Mouse (Mus musculus): Measurements from ENCODE around the gene Mkln1. TPM values are rescaled to one million over a fixed set of nuclear protein-coding genes. Genes with fewer than 3 reads are reported as not detected.

The Mkln1 gene
- polyA plus RNA-seq, 1 experiment from 2014 or later, result 210 TPM

GRCm38 (mm10) chr6:31523657-31524056, 125.1 kb downstream of the Mkln1 start:
- DNase-seq (ENCODE audit: low spot score), result no peak
- no peak overlapping the region for H3K4me3 ChIP-seq
- no peaks in the 10 kb centered on the region for H3K27me3 ChIP-seq (ENCODE audit: insufficient read depth, poor library complexity, severe bottlenecking)
- no peak overlapping the region for H3K27ac ChIP-seq
- H3K36me3 ChIP-seq, result peaks cover 75% of the 10 kb centered on the region
- H3K4me1 ChIP-seq, result peaks cover 7% of the 10 kb centered on the region; the same call in 1 of the 2 replicates
- WGBS, result 94% methylated on average over 4 of the region's 4 CpGs
- no peaks in the 10 kb centered on the region for H3K9me3 ChIP-seq

- no peak overlapping the region for H3K27ac ChIP-seq
- H3K4me3 ChIP-seq, result no peak overlapping the region
- 91% methylated on average over 13 of the region's 13 CpGs for WGBS
- no peaks in the 10 kb centered on the region for H3K9me3 ChIP-seq
- H3K4me1 ChIP-seq, result peaks cover 12% of the 10 kb centered on the region; the same call in 1 of the 2 replicates
- H3K27me3 ChIP-seq (ENCODE audit: insufficient read depth, poor library complexity, severe bottlenecking), result no peaks in the 10 kb centered on the region
- peaks cover 78% of the 10 kb centered on the region for H3K36me3 ChIP-seq
- DNase-seq (ENCODE audit: low spot score), result no peak
Measured at GRCm38 (mm10) chr6:31524121-31524520, 125.6 kb downstream of the Mkln1 start.

DNA sequence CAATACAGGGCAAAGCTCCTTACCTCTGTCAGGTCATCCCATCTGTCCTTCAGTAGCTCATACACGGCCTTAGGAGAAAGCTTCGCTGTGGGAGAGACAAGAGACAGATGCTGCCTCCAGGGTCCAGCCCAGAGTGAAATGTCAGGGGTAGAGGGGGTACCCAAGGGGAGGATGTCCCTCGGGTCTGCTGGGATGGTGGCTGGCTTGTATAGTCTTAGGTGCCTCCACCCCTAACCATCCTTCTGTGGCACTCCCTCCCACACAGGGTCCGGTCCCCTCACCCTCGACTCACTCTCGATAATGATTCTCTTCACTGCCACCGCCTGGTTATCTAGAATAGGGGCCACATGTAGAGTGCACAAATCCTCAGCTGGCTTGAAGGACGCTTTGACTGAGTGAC, 126.1 kb downstream of the Mkln1 start:
- DNase-seq (ENCODE audit: low spot score), result no peak

GRCm38 (mm10) chr6:31525231-31525900, 126.8 kb downstream of the Mkln1 start:
- DNase-seq (ENCODE audit: low spot score), result no peak
- WGBS, result 67% methylated on average over 6 of the region's 6 CpGs
- no peaks in the 10 kb centered on the region for H3K27me3 ChIP-seq (ENCODE audit: insufficient read depth, poor library complexity, severe bottlenecking)
- no peak overlapping the region for H3K4me3 ChIP-seq
- H3K27ac ChIP-seq, result no peak overlapping the region
- H3K4me1 ChIP-seq, result peaks cover 14% of the 10 kb centered on the region; the same call in 1 of the 2 replicates
- peaks cover 77% of the 10 kb centered on the region for H3K36me3 ChIP-seq
- H3K9me3 ChIP-seq, result no peaks in the 10 kb centered on the region

More for the DNA sequence above, 126.1 kb downstream of the Mkln1 start:
- WGBS, result 81% methylated on average over 8 of the region's 8 CpGs
- Histone ChIP-seq H3K27ac (no peak overlapping the region), H3K4me3 (no peak overlapping the region), H3K36me3 (peaks cover 78% of the 10 kb centered on the region), H3K4me1 (peaks cover 14% of the 10 kb centered on the region; the same call in 1 of the 2 replicates), H3K27me3 (ENCODE audit: insufficient read depth, poor library complexity, severe bottlenecking) (no peaks in the 10 kb centered on the region), H3K9me3 (no peaks in the 10 kb centered on the region)

GRCm38 (mm10) chr6:31526929-31527328, 128.4 kb downstream of the Mkln1 start:
- Histone ChIP-seq H3K9me3 (no peaks in the 10 kb centered on the region), H3K27me3 (ENCODE audit: insufficient read depth, poor library complexity, severe bottlenecking) (no peaks in the 10 kb centered on the region), H3K36me3 (peaks cover 63% of the 10 kb centered on the region), H3K4me1 (peaks cover 14% of the 10 kb centered on the region; the same call in 1 of the 2 replicates), H3K4me3 (no peak overlapping the region), H3K27ac (no peak overlapping the region)
- WGBS, result 68% methylated on average over 5 of the region's 5 CpGs
- DNase-seq (ENCODE audit: low spot score), result no peak

DNA sequence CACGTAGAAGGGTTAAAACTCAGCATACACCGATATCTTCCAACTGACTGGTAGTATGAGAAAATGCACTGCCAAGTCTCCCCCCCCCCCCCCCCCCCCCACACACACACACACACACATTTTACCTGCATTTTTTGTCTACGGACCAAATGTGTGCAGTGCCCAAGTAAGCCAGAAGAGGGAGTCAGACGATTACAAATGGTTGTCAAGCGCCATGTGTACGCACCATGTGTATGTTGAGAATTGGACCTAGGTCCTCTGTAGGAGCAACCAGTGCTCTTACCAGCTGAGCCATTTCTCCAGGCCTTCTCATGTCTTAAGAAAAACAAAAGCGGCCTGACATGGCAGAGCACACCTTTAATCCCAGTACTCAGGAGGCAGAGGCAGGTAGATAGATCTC, 129.4 kb downstream of the Mkln1 start:
- Histone ChIP-seq H3K4me3 (no peak overlapping the region), H3K27ac (no peak overlapping the region), H3K36me3 (peaks cover 53% of the 10 kb centered on the region), H3K4me1 (peaks cover 14% of the 10 kb centered on the region; the same call in 1 of the 2 replicates), H3K9me3 (no peaks in the 10 kb centered on the region), H3K27me3 (ENCODE audit: insufficient read depth, poor library complexity, severe bottlenecking) (no peaks in the 10 kb centered on the region)
- 73% methylated on average over 7 of the region's 7 CpGs for WGBS
- DNase-seq (ENCODE audit: low spot score), result no peak

GRCm38 (mm10) chr6:31528339-31528738, 129.8 kb downstream of the Mkln1 start:
- Histone ChIP-seq H3K36me3 (peaks cover 49% of the 10 kb centered on the region), H3K27me3 (ENCODE audit: insufficient read depth, poor library complexity, severe bottlenecking) (no peaks in the 10 kb centered on the region), H3K27ac (0 out of 2 replicates have a peak overlapping the region, but pooled peaks have one; percentile 29), H3K9me3 (no peaks in the 10 kb centered on the region), H3K4me3 (no peak overlapping the region), H3K4me1 (peaks cover 14% of the 10 kb centered on the region; the same call in 1 of the 2 replicates)
- WGBS, result 79% methylated on average over 5 of the region's 5 CpGs
- DNase-seq (ENCODE audit: low spot score), result no peak

DNA sequence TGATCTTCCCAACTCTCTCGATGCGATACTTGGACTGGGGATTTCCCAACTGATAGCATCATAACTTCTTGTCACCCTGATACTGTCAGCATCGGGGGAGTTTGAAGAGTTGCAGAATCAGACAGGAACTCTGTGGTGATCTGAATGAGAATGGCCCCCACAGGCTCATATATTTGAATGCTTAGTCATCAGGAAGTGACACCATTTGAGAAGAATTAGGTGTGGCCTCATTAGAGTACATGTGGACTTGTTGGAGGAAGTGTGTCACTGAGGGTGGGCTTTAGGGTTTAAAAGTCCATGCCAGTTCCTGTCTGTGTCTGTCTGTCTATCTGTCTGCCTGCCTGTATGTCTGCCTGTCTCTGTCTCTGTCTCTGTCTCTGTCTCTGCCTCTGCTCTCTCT, 133.3 kb downstream of the Mkln1 start:
- WGBS, result 53% methylated on average over 3 of the region's 3 CpGs
- no peak for DNase-seq (ENCODE audit: low spot score)
- no peak overlapping the region for H3K4me3 ChIP-seq
- no peaks in the 10 kb centered on the region for H3K9me3 ChIP-seq
- H3K27ac ChIP-seq, result no peak overlapping the region
- H3K36me3 ChIP-seq, result peaks cover 23% of the 10 kb centered on the region
- no peaks in the 10 kb centered on the region for H3K27me3 ChIP-seq (ENCODE audit: insufficient read depth, poor library complexity, severe bottlenecking)
- peaks cover 10% of the 10 kb centered on the region; the same call in 1 of the 2 replicates for H3K4me1 ChIP-seq

- 91% methylated on average over 5 of the region's 5 CpGs for WGBS
- Histone ChIP-seq H3K27ac (no peak overlapping the region), H3K9me3 (no peaks in the 10 kb centered on the region), H3K36me3 (0 out of 2 replicates have a peak, but pooled peaks cover 8% of the 10 kb centered on the region), H3K27me3 (ENCODE audit: insufficient read depth, poor library complexity, severe bottlenecking) (no peaks in the 10 kb centered on the region), H3K4me3 (no peak overlapping the region), H3K4me1 (no peaks in the 10 kb centered on the region; the same call in none of the 2 replicates)
- no peak for DNase-seq (ENCODE audit: low spot score)
Measured at GRCm38 (mm10) chr6:31534705-31535104, 136.2 kb downstream of the Mkln1 start.

- Histone ChIP-seq H3K36me3 (peaks cover 22% of the 10 kb centered on the region; the same call in 1 of the 2 replicates), H3K27ac (no peak overlapping the region), H3K4me3 (no peak overlapping the region), H3K4me1 (peaks cover 8% of the 10 kb centered on the region), H3K9me3 (no peaks in the 10 kb centered on the region), H3K27me3 (ENCODE audit: insufficient read depth, poor library complexity, severe bottlenecking) (no peaks in the 10 kb centered on the region)
- WGBS, result 75% methylated on average over 4 of the region's 4 CpGs
- DNase-seq (ENCODE audit: low spot score), result no peak
Measured at GRCm38 (mm10) chr6:31537193-31537592, 138.7 kb downstream of the Mkln1 start.

DNA sequence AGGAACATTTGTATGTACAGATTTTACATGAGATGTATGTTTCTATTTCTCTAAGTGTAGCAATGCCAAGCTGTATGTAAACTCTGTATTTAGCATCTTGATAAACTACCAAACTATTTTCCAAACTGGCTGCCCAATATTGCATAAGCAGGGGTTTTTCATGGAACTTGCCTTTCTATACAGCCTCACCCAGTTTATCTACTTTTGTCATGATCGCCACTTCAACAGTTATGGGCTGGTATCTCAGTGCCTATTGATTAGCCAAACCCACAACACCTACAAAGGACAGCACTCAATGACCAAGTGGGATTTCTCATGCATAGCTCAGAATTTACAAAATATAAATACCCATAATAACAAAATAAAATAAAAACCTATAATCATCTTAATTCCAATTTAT, 139.6 kb downstream of the Mkln1 start:
- whole genome bisulfite sequencing, result 82% methylated on average over 1 of the region's 1 CpGs
- H3K9me3 ChIP-seq, result no peaks in the 10 kb centered on the region
- no peaks in the 10 kb centered on the region for H3K27me3 ChIP-seq (ENCODE audit: insufficient read depth, poor library complexity, severe bottlenecking)
- no peak overlapping the region for H3K27ac ChIP-seq
- peaks cover 13% of the 10 kb centered on the region for H3K4me1 ChIP-seq
- H3K4me3 ChIP-seq, result no peak overlapping the region
- peaks cover 30% of the 10 kb centered on the region; the same call in 1 of the 2 replicates for H3K36me3 ChIP-seq
- DNase-seq (ENCODE audit: low spot score), result no peak

DNA sequence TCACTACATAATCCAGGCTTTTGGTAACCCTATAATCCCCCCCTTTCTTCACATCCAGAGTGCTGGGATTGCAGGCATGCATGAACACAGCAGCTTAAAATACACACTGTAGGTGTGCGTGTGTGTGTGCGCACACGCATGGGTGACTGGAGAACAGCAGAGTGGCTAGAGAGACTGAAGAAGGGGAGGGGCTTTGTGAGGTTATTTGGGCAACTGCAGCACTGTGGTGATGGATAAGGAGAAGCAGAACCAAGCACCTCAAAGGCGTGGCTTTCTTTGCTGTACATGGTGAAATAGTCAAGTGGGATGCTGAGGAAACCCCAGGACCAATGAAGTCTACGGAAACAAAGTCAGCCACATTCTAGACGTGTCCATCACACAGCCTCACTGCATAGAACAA, 141.5 kb downstream of the Mkln1 start:
- Histone ChIP-seq H3K27ac (no peak overlapping the region), H3K27me3 (ENCODE audit: insufficient read depth, poor library complexity, severe bottlenecking) (no peaks in the 10 kb centered on the region), H3K36me3 (peaks cover 27% of the 10 kb centered on the region; the same call in 1 of the 2 replicates), H3K9me3 (no peaks in the 10 kb centered on the region), H3K4me3 (no peak overlapping the region), H3K4me1 (peaks cover 32% of the 10 kb centered on the region)
- 83% methylated on average over 6 of the region's 6 CpGs for WGBS
- no peak for DNase-seq (ENCODE audit: low spot score)

DNA sequence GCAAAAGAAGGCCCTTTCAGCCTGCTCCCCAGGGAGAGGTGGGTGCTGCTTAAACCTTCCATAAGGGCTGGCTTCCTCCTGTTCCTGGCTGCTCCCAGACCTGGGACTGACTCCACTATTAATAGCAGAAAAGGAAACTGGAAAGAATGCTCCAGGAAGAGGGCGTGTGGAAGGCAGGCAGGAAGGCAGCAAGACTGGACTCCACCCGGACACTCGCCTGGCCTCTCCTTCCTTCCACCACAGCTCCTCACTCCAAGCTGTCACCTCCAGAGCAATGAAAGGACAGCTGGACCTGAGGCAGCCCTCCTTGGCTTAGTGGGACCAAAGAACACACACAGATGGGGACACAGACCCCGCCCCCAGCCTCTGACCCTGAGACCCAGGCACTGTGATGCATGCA, 145.8 kb downstream of the Mkln1 start:
- Histone ChIP-seq H3K9me3 (no peaks in the 10 kb centered on the region), H3K27me3 (ENCODE audit: insufficient read depth, poor library complexity, severe bottlenecking) (no peaks in the 10 kb centered on the region), H3K36me3 (peaks cover 26% of the 10 kb centered on the region; the same call in 1 of the 2 replicates), H3K27ac (peak overlapping the region; percentile 82), H3K4me1 (peaks cover 71% of the 10 kb centered on the region), H3K4me3 (peak overlapping the region; percentile 15; the same call in 1 of the 2 replicates)
- no peak for DNase-seq (ENCODE audit: low spot score)
- 32% methylated on average over 4 of the region's 4 CpGs for WGBS
